Mouse (Mus musculus) left cerebral cortex, adult 18-20 months (tissue): ENCODE measurements around the gene Dock3. TPM values are rescaled to one million over a fixed set of nuclear protein-coding genes. Genes with fewer than 3 reads are reported as not detected.
"Not testable (repeated sequence)": the region's sequence is repeated elsewhere in the genome, so short reads cannot be mapped to it uniquely, and the experiment has no call there.

ENCODE experiments used
- DNase-seq, 2 experiments: peaks; one replicate each; pipeline ENCODE4 v3.0.0; 2021 to 2022; ENCODE audit warnings: low spot score in 2 of 2, mixed read lengths in 1 of 2
- total RNA-seq, 2 experiments: library from RNA; stranded (reverse); gene quantifications; 2 replicates each; pipeline ENCODE4 v1.2.3; 2021

Dock3 gene
- total RNA-seq, 2 experiments from 2014 or later: 199 to 214 TPM

- DNase-seq: not testable (repeated sequence)
These were observed 142.3 kb downstream of the Dock3 start for GRCm38 (mm10) chr9:107089451-107089850.

GRCm38 (mm10) chr9:107087531-107087930 is 144.2 kb downstream of the Dock3 start:
- peak; percentile 40 to 67 for DNase-seq

GRCm38 (mm10) chr9:107037947-107038346 is 193.8 kb downstream of the Dock3 start:
- no peak for DNase-seq

GRCm38 (mm10) chr9:107027586-107027985 is 204.1 kb downstream of the Dock3 start:
- no peak for DNase-seq

GRCm38 (mm10) chr9:107009841-107010240 is 221.9 kb downstream of the Dock3 start:
- DNase-seq: no peak

- DNase-seq: no peak
These were observed 228.5 kb downstream of the Dock3 start for GRCm38 (mm10) chr9:107003187-107003586.

GRCm38 (mm10) chr9:106970742-106971141 is 261.0 kb downstream of the Dock3 start:
- DNase-seq: peak in 1 of 2 experiments; percentile 44

GRCm38 (mm10) chr9:106958452-106958851 is 273.3 kb downstream of the Dock3 start:
- DNase-seq: no peak

GRCm38 (mm10) chr9:106955486-106955885 is 276.2 kb downstream of the Dock3 start:
- DNase-seq: no peak

GRCm38 (mm10) chr9:106934998-106935397 is 296.7 kb downstream of the Dock3 start:
- DNase-seq: peak in 1 of 2 experiments; percentile 20

- DNase-seq: no peak
These were observed 316.8 kb downstream of the Dock3 start for GRCm38 (mm10) chr9:106914878-106915277.

GRCm38 (mm10) chr9:106913759-106914158 is 317.9 kb downstream of the Dock3 start:
- no peak for DNase-seq

- no peak for DNase-seq
These were observed 320.1 kb downstream of the Dock3 start for GRCm38 (mm10) chr9:106911624-106912023.

- no peak for DNase-seq
These were observed 323.0 kb downstream of the Dock3 start for GRCm38 (mm10) chr9:106908715-106909114.

- no peak for DNase-seq
These were observed 323.5 kb downstream of the Dock3 start for GRCm38 (mm10) chr9:106908174-106908573.

GRCm38 (mm10) chr9:106906597-106906996 is 325.1 kb downstream of the Dock3 start:
- DNase-seq: no peak

- DNase-seq: peak in 1 of 2 experiments; percentile 51
These were observed 327.9 kb downstream of the Dock3 start for GRCm38 (mm10) chr9:106903791-106904134.

GRCm38 (mm10) chr9:106903099-106903790 is 328.5 kb downstream of the Dock3 start:
- no peak for DNase-seq

GRCm38 (mm10) chr9:106901596-106901995 is 330.1 kb downstream of the Dock3 start:
- DNase-seq: peak in 1 of 2 experiments; percentile 27

- no peak for DNase-seq
These were observed 332.8 kb downstream of the Dock3 start for GRCm38 (mm10) chr9:106898901-106899300.

- DNase-seq: no peak
These were observed 338.4 kb downstream of the Dock3 start for GRCm38 (mm10) chr9:106893327-106893726.

GRCm38 (mm10) chr9:106892552-106892875 is 339.2 kb downstream of the Dock3 start:
- no peak for DNase-seq

GRCm38 (mm10) chr9:106891829-106892551 is 339.7 kb downstream of the Dock3 start, which contains the start of gene Manf:
Gene Manf, minus strand, starts transcription at chr9:106891979.
- DNase-seq: peak; percentile 97 to 99
